Mouse (Mus musculus) natural killer cell, adult 2 months (primary cell): ENCODE measurements around the gene Tmem178b.

ENCODE experiments used
- DNase-seq, 2 experiments: peaks; one replicate each; pipeline ENCODE4 v3.0.0; 2022; ENCODE audit warnings: low spot score in 2 of 2

The Tmem178b gene

DNA sequence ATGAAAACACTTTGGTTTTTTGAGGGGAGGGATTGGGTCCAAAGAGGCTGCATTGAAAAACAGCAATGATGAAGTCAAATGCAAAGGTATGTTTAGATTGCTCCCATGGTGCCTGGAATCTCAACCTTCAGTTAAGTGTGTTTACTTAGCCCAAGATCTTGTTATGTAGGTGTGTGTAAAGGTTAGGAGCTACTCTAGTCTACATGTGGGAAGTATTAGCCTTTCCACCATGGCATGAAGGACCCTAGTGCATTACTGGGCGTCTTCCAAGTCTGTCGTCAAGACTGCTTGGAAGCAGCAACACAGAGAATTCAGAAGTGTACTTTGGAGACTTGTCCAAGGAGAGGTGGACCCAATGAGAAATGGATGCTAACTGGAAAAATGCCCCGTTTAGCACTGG is 205.3 kb downstream of the Tmem178b start:
- DNase-seq: no peak

- no peak for DNase-seq
Observed at GRCm38 (mm10) chr6:40083726-40084125, 210.7 kb downstream of the Tmem178b start.

DNA sequence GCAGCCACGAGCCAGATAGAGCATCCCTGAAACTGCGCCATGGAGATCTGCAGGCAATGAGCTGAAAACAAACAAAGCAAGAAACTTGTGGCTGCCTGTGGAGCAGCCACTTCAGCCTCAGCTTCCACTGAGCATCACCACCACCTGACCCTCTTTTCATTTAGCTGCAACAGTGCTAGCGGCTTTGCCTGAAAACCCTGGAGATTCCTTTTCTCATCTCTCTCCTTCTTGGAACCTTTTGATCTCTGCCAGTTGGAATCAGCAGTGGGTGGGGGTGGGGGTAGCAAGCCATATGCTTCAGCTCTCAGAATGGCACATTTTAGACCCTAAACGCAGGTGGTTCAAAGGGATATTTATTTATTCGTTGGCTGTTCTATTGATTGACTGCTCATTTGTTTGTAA is 218.2 kb downstream of the Tmem178b start:
- no peak for DNase-seq

GRCm38 (mm10) chr6:40098498-40098897 is 225.4 kb downstream of the Tmem178b start:
- DNase-seq: no peak

DNA sequence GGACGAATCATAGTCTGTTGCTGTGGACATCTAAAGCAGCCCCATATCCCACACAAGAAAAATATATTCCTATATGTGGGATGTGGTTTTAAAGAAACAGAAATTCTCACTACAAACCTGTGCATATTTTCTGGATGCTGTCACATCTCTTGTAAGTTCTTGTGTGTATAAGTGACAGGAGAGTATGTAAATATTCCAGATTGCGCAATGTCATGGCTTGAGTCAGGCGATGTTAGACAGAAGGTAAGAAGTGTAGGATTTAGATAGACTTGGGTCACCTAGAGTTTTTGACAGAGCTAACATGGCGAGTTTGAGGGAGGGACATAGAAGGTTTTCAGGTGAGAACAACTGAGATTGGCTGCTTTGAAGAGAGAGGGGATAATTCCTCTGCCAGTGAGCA is 228.7 kb downstream of the Tmem178b start:
- DNase-seq: no peak

DNA sequence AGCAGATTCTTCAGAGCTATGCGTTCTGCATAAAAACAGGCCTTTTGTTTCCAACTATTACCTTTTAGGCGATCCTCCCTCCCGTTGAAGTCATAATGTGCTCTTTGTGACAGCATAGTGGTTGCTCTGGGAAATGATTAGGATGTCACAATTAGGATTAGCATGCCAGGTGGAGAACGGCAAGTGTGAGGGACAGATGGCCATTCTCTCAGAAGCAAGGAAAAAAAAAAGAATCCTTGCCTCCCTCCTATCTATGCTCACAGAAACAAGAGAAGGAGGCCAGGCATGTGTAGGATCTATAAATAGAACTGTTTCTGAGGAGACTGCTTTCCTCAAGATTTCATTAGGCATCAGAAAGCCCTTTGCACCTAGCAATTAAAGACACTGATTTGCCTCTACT is 229.8 kb downstream of the Tmem178b start:
- no peak for DNase-seq

DNA sequence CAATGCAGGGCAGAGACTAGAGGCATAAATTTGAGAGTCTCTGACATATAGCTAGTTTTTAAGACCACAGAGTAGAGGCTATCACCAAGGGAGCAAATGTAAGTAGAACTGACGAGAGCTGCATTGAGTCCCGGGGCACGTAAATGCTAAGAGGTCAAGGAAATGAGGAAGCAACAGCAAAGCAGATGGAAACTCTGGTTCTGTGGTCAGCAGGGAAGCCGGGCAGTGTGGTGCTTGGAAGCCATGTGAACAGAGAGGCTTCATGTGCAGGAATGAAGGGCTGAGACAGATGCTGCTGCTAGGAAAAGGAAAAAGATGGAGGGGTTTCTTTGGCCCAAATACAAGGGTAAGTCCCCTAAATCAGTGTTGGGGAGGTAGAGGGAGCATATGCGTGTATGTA is 237.0 kb downstream of the Tmem178b start:
- no peak for DNase-seq

- DNase-seq: no peak
Observed at GRCm38 (mm10) chr6:40110729-40111128, 237.7 kb downstream of the Tmem178b start.

DNA sequence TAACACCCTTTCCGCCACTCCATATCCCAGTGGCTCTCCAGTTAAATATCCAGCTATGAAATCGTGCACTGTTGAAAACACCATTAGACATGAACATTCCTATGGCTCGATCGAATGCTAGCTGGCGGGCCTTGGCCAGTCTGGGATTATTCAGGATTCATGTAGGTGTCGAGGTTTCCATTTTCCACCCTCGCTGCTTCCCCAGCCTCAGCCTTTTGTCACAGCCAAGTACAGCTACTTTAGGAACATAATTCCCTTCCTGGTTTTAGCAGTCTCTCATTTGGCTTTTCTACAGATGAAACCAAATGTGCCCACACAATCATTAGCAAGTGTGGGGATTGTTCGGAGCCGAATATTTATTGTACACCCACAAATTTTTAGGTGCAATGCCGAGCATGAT is 239.4 kb downstream of the Tmem178b start:
- no peak for DNase-seq

GRCm38 (mm10) chr6:40116225-40116624 is 243.2 kb downstream of the Tmem178b start:
- no peak for DNase-seq

DNA sequence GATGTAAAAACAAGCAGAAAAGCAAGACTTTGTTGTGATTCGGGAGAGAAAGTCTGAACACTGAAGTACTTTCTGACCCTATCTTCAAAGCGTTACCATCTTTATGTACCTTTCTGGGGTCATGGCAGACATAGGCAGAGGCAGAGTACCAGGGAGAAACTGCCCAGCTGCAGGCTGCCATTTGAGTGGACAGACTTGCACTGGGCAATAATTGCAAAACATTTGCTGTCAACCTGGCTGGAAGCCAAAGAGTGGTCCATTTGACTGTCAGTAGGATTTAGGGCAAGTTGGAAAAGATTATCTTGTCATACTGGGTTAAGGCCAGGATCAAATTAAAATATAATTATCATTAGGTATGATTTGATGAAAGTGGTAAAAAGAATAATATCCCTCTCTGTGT is 247.1 kb downstream of the Tmem178b start:
- DNase-seq: no peak

DNA sequence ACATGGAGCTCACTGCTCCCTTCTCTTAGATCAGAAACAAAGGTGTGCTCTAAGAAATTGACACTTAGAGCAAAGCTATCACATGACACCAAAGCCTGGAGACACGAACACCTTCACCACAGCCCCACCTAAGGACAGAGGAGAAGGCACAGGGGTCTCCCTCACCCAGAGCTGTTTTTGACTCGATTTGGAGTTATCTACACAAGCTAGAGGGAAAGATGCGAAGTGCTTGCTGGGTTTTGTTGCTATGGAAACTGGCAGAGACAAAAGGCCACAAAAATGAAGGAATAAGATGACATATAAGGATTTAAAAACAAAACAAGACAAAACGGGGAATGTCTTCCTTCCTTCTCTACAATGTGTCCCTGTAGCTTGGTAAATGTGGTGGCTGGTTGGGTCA is 248.4 kb downstream of the Tmem178b start:
- DNase-seq: no peak

GRCm38 (mm10) chr6:40123070-40123690 is 250.1 kb downstream of the Tmem178b start:
- DNase-seq: no peak

DNA sequence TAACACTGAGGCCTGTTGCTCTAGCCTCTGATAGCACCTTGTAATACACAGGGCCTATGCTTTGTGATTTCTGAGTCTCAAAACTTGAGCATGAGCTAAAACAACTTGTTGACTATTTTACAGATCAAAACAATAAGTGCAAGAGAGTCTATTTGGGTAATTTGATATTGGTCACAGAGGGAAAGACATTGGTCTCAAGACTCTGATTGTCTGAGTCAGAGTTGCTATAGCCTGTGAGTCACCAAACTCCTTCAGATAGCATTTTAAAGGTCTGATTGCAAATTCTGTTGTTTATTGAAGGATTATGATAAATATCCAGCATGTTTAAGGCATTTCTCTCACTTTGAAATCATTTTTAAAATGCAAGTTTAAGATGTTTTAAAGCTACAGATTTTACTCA is 250.9 kb downstream of the Tmem178b start:
- DNase-seq: no peak

- no peak for DNase-seq
Observed at GRCm38 (mm10) chr6:40128716-40129115, 255.6 kb downstream of the Tmem178b start.

GRCm38 (mm10) chr6:40131936-40132335 is 258.9 kb downstream of the Tmem178b start:
- no peak for DNase-seq

DNA sequence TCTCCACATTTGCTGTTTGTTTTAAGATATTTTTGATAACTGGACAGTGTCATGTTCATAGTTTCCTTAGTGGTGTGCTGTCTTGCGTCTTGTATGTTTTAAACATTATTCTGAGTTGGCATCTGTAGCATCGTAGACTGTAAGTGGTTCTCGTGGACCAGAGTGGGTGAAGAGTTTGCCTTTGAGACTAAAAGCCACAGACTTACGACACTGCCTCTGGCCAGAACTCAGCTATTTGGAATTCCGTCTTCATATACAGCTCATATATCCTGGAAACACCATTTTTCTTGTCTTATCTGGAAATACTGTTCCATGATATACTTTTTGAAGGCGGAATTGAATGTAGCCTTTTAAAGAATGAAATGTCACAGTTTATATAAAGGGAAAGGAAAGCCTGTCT is 260.4 kb downstream of the Tmem178b start:
- no peak for DNase-seq

DNA sequence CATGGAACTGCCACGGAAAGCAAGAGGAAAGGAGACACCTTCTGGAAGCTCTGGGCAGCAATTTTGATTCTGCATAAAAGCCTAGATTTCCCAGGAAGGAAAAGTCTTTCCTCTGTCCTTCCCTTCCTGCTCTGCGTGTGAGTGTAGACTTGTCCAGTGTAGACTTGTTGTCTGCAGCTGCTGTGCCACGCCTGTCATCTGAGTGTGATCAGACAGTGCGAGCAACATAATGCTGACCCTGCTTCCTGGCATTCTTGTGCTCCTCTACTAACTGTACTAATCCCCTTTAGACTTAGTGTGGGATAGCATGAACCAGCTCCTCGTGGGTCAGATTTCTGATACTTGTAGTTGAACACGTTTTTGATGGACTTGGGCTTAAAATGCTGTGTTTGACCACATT is 262.6 kb downstream of the Tmem178b start:
- no peak for DNase-seq

DNA sequence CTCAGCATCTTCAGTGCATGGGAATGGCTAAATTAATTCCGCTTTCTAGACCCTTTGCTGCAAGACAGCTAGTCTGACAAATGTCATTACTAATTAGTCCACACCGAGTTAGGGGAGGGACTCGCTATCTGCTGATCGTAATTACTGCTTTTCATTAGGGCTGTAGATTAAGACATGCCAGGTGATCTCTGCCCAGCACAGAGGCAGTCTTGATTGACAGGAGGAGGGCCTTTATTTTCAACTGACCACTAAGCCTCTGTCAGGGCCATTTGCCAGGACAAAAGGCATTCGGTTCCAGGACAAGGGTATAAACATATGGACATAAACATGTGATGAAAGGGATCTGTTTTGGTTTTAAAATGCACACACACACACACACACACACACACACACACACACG is 264.3 kb downstream of the Tmem178b start:
- DNase-seq: no peak

- DNase-seq: no peak
Observed at GRCm38 (mm10) chr6:40137831-40138520, 264.9 kb downstream of the Tmem178b start.

- no peak for DNase-seq
Observed at GRCm38 (mm10) chr6:40142582-40142981, 269.5 kb downstream of the Tmem178b start.

- no peak for DNase-seq
Observed at GRCm38 (mm10) chr6:40144371-40144770, 271.3 kb downstream of the Tmem178b start.

DNA sequence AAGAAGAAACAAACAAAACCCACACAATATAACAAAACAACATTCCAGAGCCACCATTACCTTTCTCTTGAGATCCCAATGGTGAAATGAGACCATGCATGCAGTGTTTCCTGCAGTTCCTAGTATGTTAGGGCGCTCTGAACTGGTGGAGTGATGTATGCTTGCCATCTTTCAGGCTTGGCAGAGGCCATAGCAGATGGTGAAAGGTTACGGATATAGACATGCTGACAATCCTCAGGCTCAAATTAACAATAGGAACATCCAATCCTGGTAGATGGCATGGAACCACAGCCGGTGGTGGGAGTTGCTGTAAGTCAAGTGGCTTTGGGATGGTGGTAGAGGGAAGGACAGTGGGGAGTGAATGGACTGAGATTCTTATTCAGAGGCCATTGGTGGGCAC is 272.5 kb downstream of the Tmem178b start:
- no peak for DNase-seq

DNA sequence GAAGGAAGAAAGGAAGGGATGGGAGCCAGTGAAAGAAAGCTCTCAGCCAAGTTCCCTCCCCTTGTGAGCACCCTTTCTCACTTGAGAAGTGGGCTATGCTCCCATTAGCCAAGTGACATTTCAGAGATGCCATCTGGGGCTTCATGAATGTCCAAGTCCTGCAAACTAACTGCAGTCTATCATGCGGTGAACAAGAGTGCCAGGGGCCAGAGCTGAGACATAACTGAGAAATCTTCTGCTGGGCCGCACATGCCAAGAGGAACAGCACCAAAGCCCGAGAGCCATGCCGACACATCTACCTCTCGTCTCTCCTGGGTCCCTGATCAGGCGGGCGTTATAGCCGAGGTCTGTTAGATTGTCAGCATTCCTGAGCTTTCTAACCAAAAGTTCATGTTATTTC is 279.2 kb downstream of the Tmem178b start:
- DNase-seq: no peak
